Mouse (Mus musculus): ENCODE results near the gene Pex14.

Pex14 gene

GRCm38 (mm10) chr4:148920610-148921009 is 179.1 kb downstream of the Pex14 start:
- no peak for DNase-seq (ENCODE audit: low spot score)

GRCm38 (mm10) chr4:148918707-148919447 is 180.8 kb downstream of the Pex14 start:
- no peak for DNase-seq (ENCODE audit: low spot score)

- no peak for DNase-seq (ENCODE audit: low spot score)
These were observed 183.8 kb downstream of the Pex14 start for GRCm38 (mm10) chr4:148915849-148916248.

DNA sequence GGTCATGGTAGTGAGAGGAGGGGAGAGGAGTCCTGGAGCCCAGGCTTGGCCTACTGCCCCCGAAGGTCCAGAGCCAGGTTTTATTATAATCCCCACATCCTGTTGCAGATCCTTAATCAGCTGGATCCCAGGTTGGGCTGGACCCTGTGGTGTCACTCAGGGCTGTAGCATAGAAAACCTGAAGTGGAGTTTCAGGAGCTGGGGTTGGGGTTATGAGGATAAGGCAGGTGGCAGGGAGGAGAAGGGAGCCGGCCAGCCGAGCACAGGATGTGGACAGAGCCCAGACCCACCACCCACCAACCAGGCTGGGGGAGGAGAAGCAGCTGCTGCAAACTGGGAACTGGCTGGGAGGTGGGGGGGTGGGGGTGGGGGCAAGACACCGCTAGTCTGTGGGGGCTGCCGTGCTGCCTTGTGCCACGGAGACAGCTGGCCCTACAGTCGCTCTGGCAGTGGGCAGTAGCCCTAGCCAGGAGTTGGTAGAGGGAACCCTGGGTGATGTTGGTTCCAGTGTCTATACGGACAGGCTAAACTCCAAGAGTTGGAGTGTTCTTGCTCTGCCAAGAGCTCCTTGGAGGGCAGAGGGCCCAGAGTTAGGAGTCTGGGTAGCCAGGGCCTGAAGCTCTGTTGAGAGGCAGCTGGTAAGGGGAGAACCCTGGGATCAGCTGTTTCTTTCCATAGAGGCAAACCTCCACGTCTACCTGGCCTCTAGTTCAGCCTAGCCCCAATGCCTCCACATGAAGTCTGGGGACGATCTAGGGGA is 184.6 kb downstream of the Pex14 start:
- DNase-seq (ENCODE audit: low spot score) = no peak

GRCm38 (mm10) chr4:148912826-148913590 is 186.7 kb downstream of the Pex14 start:
- no peak for DNase-seq (ENCODE audit: low spot score)

DNA sequence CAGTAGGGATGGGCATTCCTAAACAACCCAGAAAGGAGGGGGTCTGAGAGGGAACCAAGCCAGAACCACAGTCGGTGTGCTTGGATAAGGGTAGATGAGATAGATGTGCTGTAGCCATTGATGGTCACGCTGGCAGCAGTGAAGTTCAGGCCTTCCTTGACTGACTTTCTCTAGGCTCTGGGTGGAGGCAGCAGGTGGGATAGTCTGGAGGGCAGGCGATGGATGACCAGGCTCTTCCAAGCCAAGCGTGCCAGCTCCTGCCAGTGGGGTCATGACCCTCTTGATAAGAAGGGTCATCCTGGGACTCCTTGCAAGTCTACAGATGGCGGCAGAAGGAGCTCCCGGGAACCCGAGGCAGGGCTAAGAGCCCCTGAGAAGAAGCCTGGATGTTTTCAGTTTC is 187.5 kb downstream of the Pex14 start:
- DNase-seq (ENCODE audit: low spot score) = no peak
